Mouse (Mus musculus): ENCODE data around the gene Ksr2. TPM values are rescaled to one million over a fixed set of nuclear protein-coding genes. Genes with fewer than 3 reads are reported as not detected.
"Not testable (repeated sequence)": the region's sequence is repeated elsewhere in the genome, so short reads cannot be mapped to it uniquely, and the experiment has no call there.

Gene Ksr2
- 10 to 100 TPM; 31.3 to 32.5 TPM for total RNA-seq (2021)

GRCm38 (mm10) chr5:117413507-117414501 lies at the start of gene Ksr2:
Ksr2 (plus strand) TSS chr5:117414000.
- intact Hi-C loops (cut with DNase I) = no loop called here
- DNase-seq (ENCODE audit: extremely low spot score in 1 of 2, low spot score in 2 of 2) = peak; percentile 54 to 80

GRCm38 (mm10) chr5:117364821-117365220 lies 49.0 kb upstream of the Ksr2 start:
- DNase-seq (ENCODE audit: extremely low spot score in 1 of 2, low spot score in 2 of 2) = no peak
- intact Hi-C loops (cut with DNase I) = no loop called here

- DNase-seq (ENCODE audit: extremely low spot score in 1 of 2, low spot score in 2 of 2) = no peak
- intact Hi-C loops (cut with DNase I) = no loop called here
Measured at GRCm38 (mm10) chr5:117365904-117366561, 47.8 kb upstream of the Ksr2 start.

GRCm38 (mm10) chr5:117367206-117367605 lies 46.6 kb upstream of the Ksr2 start:
- no peak for DNase-seq (ENCODE audit: extremely low spot score in 1 of 2, low spot score in 2 of 2)
- intact Hi-C loops (cut with DNase I) = no loop called here

- intact Hi-C loops (cut with DNase I) = no loop called here
- no peak for DNase-seq (ENCODE audit: extremely low spot score in 1 of 2, low spot score in 2 of 2)
Measured at GRCm38 (mm10) chr5:117370592-117370991, 43.2 kb upstream of the Ksr2 start.

- DNase-seq (ENCODE audit: extremely low spot score in 1 of 2, low spot score in 2 of 2) = no peak
- intact Hi-C loops (cut with DNase I) = no loop called here
Measured at GRCm38 (mm10) chr5:117373418-117373817, 40.4 kb upstream of the Ksr2 start.

- DNase-seq (ENCODE audit: extremely low spot score in 1 of 2, low spot score in 2 of 2) = no peak
Measured at GRCm38 (mm10) chr5:117374372-117375049, 39.3 kb upstream of the Ksr2 start.

GRCm38 (mm10) chr5:117376331-117376761 lies 37.5 kb upstream of the Ksr2 start:
- DNase-seq (ENCODE audit: extremely low spot score in 1 of 2, low spot score in 2 of 2) = peak in 1 of 2 experiments; percentile 49
- intact Hi-C loops (cut with DNase I) = no loop called here

More at GRCm38 (mm10) chr5:117374372-117375049, 39.3 kb upstream of the Ksr2 start:
- intact Hi-C loops (cut with DNase I) = no loop called here

GRCm38 (mm10) chr5:117377731-117378130 lies 36.1 kb upstream of the Ksr2 start:
- DNase-seq (ENCODE audit: extremely low spot score in 1 of 2, low spot score in 2 of 2) = not testable (repeated sequence)

GRCm38 (mm10) chr5:117380199-117380598 lies 33.6 kb upstream of the Ksr2 start:
- intact Hi-C loops (cut with DNase I) = no loop called here
- no peak for DNase-seq (ENCODE audit: extremely low spot score in 1 of 2, low spot score in 2 of 2)

More at GRCm38 (mm10) chr5:117377731-117378130, 36.1 kb upstream of the Ksr2 start:
- intact Hi-C loops (cut with DNase I) = not testable (repeated sequence)

- intact Hi-C loops (cut with DNase I) = no loop called here
- no peak for DNase-seq (ENCODE audit: extremely low spot score in 1 of 2, low spot score in 2 of 2)
Measured at GRCm38 (mm10) chr5:117381785-117382184, 32.0 kb upstream of the Ksr2 start.

GRCm38 (mm10) chr5:117383198-117383597 lies 30.6 kb upstream of the Ksr2 start:
- intact Hi-C loops (cut with DNase I) = no loop called here
- DNase-seq (ENCODE audit: extremely low spot score in 1 of 2, low spot score in 2 of 2) = no peak

GRCm38 (mm10) chr5:117388296-117388751 lies 25.5 kb upstream of the Ksr2 start:
- intact Hi-C loops (cut with DNase I) = no loop called here
- peak in 1 of 2 experiments; percentile 73 for DNase-seq (ENCODE audit: extremely low spot score in 1 of 2, low spot score in 2 of 2)

GRCm38 (mm10) chr5:117388877-117389276 lies 24.9 kb upstream of the Ksr2 start, which contains the start of gene Rfc5:
Rfc5 (minus strand) TSS chr5:117389047.
- intact Hi-C loops (cut with DNase I) = no loop called here
- DNase-seq (ENCODE audit: extremely low spot score in 1 of 2, low spot score in 2 of 2) = peak; percentile 93 to 98

- DNase-seq (ENCODE audit: extremely low spot score in 1 of 2, low spot score in 2 of 2) = no peak
- intact Hi-C loops (cut with DNase I) = no loop called here
Measured at GRCm38 (mm10) chr5:117390895-117391294, 22.9 kb upstream of the Ksr2 start.

GRCm38 (mm10) chr5:117395834-117396233 lies 18.0 kb upstream of the Ksr2 start:
- intact Hi-C loops (cut with DNase I) = no loop called here
- no peak for DNase-seq (ENCODE audit: extremely low spot score in 1 of 2, low spot score in 2 of 2)

- DNase-seq (ENCODE audit: extremely low spot score in 1 of 2, low spot score in 2 of 2) = no peak
- intact Hi-C loops (cut with DNase I) = no loop called here
Measured at GRCm38 (mm10) chr5:117396596-117397014, 17.2 kb upstream of the Ksr2 start.

GRCm38 (mm10) chr5:117397371-117397770 lies 16.4 kb upstream of the Ksr2 start:
- DNase-seq (ENCODE audit: extremely low spot score in 1 of 2, low spot score in 2 of 2) = no peak
- intact Hi-C loops (cut with DNase I) = no loop called here

GRCm38 (mm10) chr5:117398007-117398550 lies 15.7 kb upstream of the Ksr2 start:
- intact Hi-C loops (cut with DNase I) = no loop called here

More at GRCm38 (mm10) chr5:117398007-117398550, 15.7 kb upstream of the Ksr2 start:
- no peak for DNase-seq (ENCODE audit: extremely low spot score in 1 of 2, low spot score in 2 of 2)
